Mouse (Mus musculus) left cerebral cortex, postnatal 10 days (tissue): ENCODE measurements around the gene Scube1. TPM values are rescaled to one million over a fixed set of nuclear protein-coding genes. Genes with fewer than 3 reads are reported as not detected.
A peak's percentile ranks its signal among the peaks of the same experiment; 100 is the strongest.

ENCODE experiments used
- DNase-seq, 2 experiments: peaks; one replicate each; pipeline ENCODE4 v3.0.0; 2021 to 2022; ENCODE audit warnings: low spot score in 2 of 2, mixed read lengths in 1 of 2; ENCODE audit errors: extremely low spot score in 1 of 2
- intact Hi-C: fragments of 180-260 bp; cut with DNase I; formaldehyde crosslinking; loops from one replicate; pipeline ENCODE4 v1.15.1; 2025
- total RNA-seq, 2 experiments: library from RNA; stranded (reverse); gene quantifications; 2 replicates each; pipeline ENCODE4 v1.2.3; 2021

Gene Scube1
- total RNA-seq, 2 experiments from 2014 or later = 38.2 to 39.3 TPM

- intact Hi-C loops = no loop called here
- no peak for DNase-seq
Measured at GRCm38 (mm10) chr15:83583419-83584156, 141.2 kb downstream of the Scube1 start.

- no peak for DNase-seq
- intact Hi-C loops = no loop called here
Measured at GRCm38 (mm10) chr15:83582931-83583330, 141.9 kb downstream of the Scube1 start.

- DNase-seq = no peak
- intact Hi-C loops = no loop called here
Measured at GRCm38 (mm10) chr15:83576651-83577050, 148.2 kb downstream of the Scube1 start.

DNA sequence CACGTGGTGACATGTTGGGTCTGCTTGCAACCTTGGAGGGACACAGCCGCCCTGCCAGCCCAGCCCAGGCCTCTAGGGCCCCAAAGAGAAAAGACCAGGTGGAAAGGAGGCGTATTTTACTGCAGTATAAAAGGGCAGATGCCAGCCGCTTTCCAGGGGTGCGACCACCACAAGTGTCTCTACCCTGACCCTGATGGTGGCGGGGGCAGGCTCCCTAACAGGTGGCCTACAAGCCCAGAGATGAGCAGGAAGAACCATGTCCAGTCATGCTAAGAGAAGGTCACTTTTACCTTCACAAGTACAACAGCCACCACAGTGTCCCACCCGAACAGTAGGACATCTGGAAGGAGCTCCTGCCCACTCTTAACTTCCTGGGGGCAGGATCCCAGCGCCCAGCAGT is 149.3 kb downstream of the Scube1 start:
- intact Hi-C loops = no loop called here
- DNase-seq = no peak

GRCm38 (mm10) chr15:83574731-83575351 is 150.0 kb downstream of the Scube1 start:
- intact Hi-C loops = no loop called here

GRCm38 (mm10) chr15:83573606-83574005 is 151.2 kb downstream of the Scube1 start:
- DNase-seq = no peak
- intact Hi-C loops = no loop called here

More at GRCm38 (mm10) chr15:83574731-83575351, 150.0 kb downstream of the Scube1 start:
- DNase-seq = no peak

DNA sequence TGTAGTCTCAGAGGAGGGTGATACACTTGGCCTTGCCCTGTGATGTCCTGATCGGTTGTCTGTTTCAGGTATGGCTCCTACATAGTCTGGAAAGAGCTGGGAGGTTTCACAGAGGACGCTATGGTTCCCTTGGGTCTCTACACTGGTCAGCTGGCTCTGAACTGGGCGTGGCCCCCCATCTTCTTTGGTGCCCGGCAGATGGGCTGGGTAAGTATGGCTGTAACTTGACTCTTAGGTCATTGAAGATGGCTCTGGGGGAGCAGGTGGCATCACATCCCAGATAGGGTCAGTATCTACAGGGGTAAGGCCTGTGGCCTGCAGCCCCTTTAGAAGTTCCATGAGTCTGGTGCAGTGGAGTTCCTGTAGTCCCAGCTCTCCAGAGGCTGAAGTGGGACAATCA is 152.7 kb downstream of the Scube1 start:
- no peak for DNase-seq
- intact Hi-C loops = no loop called here

DNA sequence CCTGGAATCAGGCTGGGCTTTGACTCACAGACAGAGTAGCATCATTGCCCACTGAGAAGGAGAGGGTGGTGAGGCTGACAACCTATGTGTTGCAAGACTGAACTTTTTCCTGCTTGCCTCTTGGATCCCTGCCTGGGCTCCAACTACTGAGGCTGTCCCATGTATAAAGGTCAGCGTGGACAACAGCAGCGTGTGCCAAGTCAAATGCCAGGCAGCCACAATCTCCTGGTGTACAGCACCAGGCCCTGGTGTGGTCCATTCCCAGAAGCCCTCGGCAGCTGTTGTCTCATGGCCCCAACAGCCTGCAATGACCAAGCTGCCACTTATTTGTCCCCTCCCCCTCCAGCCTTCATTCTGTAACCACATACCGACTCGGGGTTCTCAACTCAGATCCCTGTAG is 153.2 kb downstream of the Scube1 start:
- intact Hi-C loops = no loop called here

GRCm38 (mm10) chr15:83570641-83571040 is 154.2 kb downstream of the Scube1 start:
- DNase-seq = no peak
- intact Hi-C loops = no loop called here

More for the DNA sequence above, 153.2 kb downstream of the Scube1 start:
- no peak for DNase-seq

DNA sequence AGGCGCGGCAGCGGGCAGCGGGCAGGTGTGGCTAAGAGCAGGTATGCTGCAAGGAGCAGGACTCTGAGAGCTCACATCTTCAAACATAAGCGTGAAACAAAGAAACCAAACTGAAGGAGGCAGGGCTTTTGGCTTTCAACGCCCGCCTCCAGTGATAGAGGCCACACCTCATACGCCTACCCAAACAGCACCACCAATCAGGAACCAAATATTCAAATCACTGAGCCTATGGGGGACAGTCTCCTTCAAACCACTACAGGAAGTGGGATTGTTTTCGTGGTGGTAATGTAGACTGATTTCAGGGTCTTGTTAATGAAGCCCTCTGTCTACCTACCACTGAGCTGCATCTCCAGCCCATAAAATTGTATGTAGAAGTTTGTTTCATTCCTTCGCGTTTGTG is 155.1 kb downstream of the Scube1 start:
- intact Hi-C loops = no loop called here
- no peak for DNase-seq

GRCm38 (mm10) chr15:83568544-83568943 is 156.3 kb downstream of the Scube1 start:
- DNase-seq = no peak
- intact Hi-C loops = no loop called here

GRCm38 (mm10) chr15:83567728-83568127 is 157.1 kb downstream of the Scube1 start:
- intact Hi-C loops = no loop called here
- DNase-seq = no peak

GRCm38 (mm10) chr15:83566006-83566405 is 158.8 kb downstream of the Scube1 start:
- no peak for DNase-seq

GRCm38 (mm10) chr15:83565434-83565833 is 159.4 kb downstream of the Scube1 start:
- intact Hi-C loops = no loop called here
- no peak for DNase-seq

More at GRCm38 (mm10) chr15:83566006-83566405, 158.8 kb downstream of the Scube1 start:
- intact Hi-C loops = no loop called here

GRCm38 (mm10) chr15:83563857-83564651 is 160.8 kb downstream of the Scube1 start:
- no peak for DNase-seq
- intact Hi-C loops = no loop called here

- DNase-seq = peak in 1 of 2 experiments; percentile 58
- intact Hi-C loops = no loop called here
Measured at GRCm38 (mm10) chr15:83563327-83563856, 161.4 kb downstream of the Scube1 start, which contains the start of the genes Tspo and Mcat. Gene Tspo (plus strand): TSS chr15:83563592. Gene Mcat (minus strand): TSS chr15:83563787.

- intact Hi-C loops = no loop called here
- DNase-seq = peak in 1 of 2 experiments; percentile 82
Measured at GRCm38 (mm10) chr15:83562626-83563270, 162.1 kb downstream of the Scube1 start.

- intact Hi-C loops = no loop called here
- DNase-seq = no peak
Measured at GRCm38 (mm10) chr15:83560941-83561477, 163.8 kb downstream of the Scube1 start.
